Mouse (Mus musculus): ENCODE data around the gene Uhrf2. TPM values are rescaled to one million over a fixed set of nuclear protein-coding genes. Genes with fewer than 3 reads are reported as not detected.

Uhrf2 gene
- 116 and 125 TPM in 2 replicates for polyA plus RNA-seq (2012; rRNA removed)

DNA sequence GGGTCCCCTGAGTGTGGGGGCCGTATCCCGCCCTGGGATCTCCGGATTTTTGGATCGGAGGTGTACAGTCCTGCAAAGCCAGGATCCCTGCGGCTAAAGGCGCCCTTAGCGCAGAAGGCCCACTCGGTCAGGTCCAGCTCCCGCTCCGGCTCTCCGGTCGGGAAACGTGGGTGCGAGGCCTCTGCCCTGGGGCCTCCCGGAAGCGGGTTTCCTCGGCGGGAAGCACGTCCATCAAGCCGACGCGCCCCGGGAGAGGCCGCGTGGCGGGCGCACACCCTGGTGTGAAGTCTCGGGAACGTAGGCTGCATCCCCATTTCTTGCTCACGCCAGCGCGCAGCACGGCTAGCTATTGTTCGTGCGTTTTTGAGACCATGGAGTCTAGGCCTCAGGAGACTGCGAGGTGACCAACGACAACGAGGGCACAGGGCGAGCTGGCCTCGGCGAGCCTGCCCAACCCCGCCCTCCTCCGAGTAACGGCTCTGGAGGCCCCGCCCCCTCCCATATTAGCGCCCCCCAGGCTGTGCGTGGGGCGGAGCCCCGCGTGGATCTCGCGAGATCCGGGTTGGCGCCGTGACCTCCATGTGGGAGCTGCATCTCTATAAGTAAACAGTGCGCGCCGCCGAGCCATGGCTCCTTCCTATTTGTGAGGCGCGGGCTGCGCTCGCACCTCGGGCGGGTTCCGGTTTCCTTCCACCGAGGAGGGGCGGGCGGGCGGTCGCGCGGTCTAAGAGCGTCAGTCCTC is at the start of gene Uhrf2:
Uhrf2 (plus strand) TSS at position 620 of the 742 bp plus-strand sequence.

DNA sequence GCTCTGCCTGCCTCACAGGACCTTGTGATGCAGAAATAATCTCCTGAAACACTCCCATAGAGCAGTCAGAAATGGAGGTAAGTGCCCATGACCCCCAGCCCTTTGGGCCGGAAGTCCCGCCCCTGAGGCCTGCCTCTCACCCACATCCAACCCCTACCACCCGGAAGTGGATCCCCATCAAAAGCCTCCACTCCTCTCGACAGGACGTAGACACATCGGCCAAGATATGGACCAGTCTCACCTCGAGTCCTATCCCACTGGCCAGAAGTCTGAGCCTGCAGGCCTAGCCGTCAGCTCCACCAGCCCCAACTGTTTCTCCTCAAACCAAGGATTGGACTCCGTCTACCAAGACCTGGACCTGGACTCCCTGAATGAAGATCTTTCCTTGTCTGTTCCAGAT is 26.7 kb upstream of the Uhrf2 start, which contains the start of gene Trpd52l3:
Trpd52l3 (plus strand) TSS at position 170 of the 400 bp plus-strand sequence.

Other genes starting within 250 kb of the Uhrf2 start
- 29.8 and 30.5 TPM in 2 replicates for gene 9930021J03Rik, start 224.5 kb upstream of the Uhrf2 start, polyA plus RNA-seq (2012; rRNA removed)
- 17.0 and 18.5 TPM in 2 replicates for gene Ranbp6, start 217.5 kb upstream of the Uhrf2 start, polyA plus RNA-seq (2012; rRNA removed)
- 1.5 and 3.0 TPM in 2 replicates for gene Il33, start 105.4 kb upstream of the Uhrf2 start, polyA plus RNA-seq (2012; rRNA removed)
- gene Trpd52l3, start 26.7 kb upstream of the Uhrf2 start, polyA plus RNA-seq (2012; rRNA removed), result not detected in 2 replicates
- gene Gldc, start 144.9 kb downstream of the Uhrf2 start, polyA plus RNA-seq (2012; rRNA removed), result 9.0 and 10.5 TPM in 2 replicates
- not detected in 2 replicates for gene Mbl2, start 202.4 kb downstream of the Uhrf2 start, polyA plus RNA-seq (2012; rRNA removed)